Mouse (Mus musculus): ENCODE data around the gene Rin1.
A peak's percentile ranks its signal among the peaks of the same experiment; 100 is the strongest.
"Not testable (repeated sequence)": the region's sequence is repeated elsewhere in the genome, so short reads cannot be mapped to it uniquely, and the experiment has no call there.

Gene Rin1

GRCm38 (mm10) chr19:5068570-5069234, 18.4 kb downstream of the Rin1 start:
- no peak for DNase-seq (ENCODE audit: low spot score in 2 of 2)

GRCm38 (mm10) chr19:5069486-5069885, 19.2 kb downstream of the Rin1 start:
- DNase-seq (ENCODE audit: low spot score in 2 of 2) = no peak

- no peak for DNase-seq (ENCODE audit: low spot score in 2 of 2)
Measured at GRCm38 (mm10) chr19:5069978-5070377, 19.7 kb downstream of the Rin1 start.

GRCm38 (mm10) chr19:5071077-5071476, 20.8 kb downstream of the Rin1 start:
- no peak for DNase-seq (ENCODE audit: low spot score in 2 of 2)

GRCm38 (mm10) chr19:5071545-5072369, 21.5 kb downstream of the Rin1 start:
- no peak for DNase-seq (ENCODE audit: low spot score in 2 of 2)

- DNase-seq (ENCODE audit: low spot score in 2 of 2) = no peak
Measured at GRCm38 (mm10) chr19:5072389-5073019, 22.2 kb downstream of the Rin1 start.

- DNase-seq (ENCODE audit: low spot score in 2 of 2) = no peak
Measured at GRCm38 (mm10) chr19:5073028-5073427, 22.7 kb downstream of the Rin1 start.

GRCm38 (mm10) chr19:5073518-5073917, 23.2 kb downstream of the Rin1 start:
- DNase-seq (ENCODE audit: low spot score in 2 of 2) = no peak

- no peak for DNase-seq (ENCODE audit: low spot score in 2 of 2)
Measured at GRCm38 (mm10) chr19:5079279-5079678, 29.0 kb downstream of the Rin1 start.

- DNase-seq (ENCODE audit: low spot score in 2 of 2) = no peak
Measured at GRCm38 (mm10) chr19:5082005-5082404, 31.7 kb downstream of the Rin1 start.

- no peak for DNase-seq (ENCODE audit: low spot score in 2 of 2)
Measured at GRCm38 (mm10) chr19:5082596-5082995, 32.3 kb downstream of the Rin1 start.

- DNase-seq (ENCODE audit: low spot score in 2 of 2) = no peak
Measured at GRCm38 (mm10) chr19:5083961-5084833, 33.9 kb downstream of the Rin1 start.

GRCm38 (mm10) chr19:5084834-5085144, 34.5 kb downstream of the Rin1 start:
- DNase-seq (ENCODE audit: low spot score in 2 of 2) = no peak

- DNase-seq (ENCODE audit: low spot score in 2 of 2) = no peak
Measured at GRCm38 (mm10) chr19:5085145-5085863, 35.0 kb downstream of the Rin1 start, which contains the start of gene Tmem151a. TSS of gene Tmem151a (minus strand) at chr19:5085531.

GRCm38 (mm10) chr19:5086533-5086932, 36.3 kb downstream of the Rin1 start:
- DNase-seq (ENCODE audit: low spot score in 2 of 2) = not testable (repeated sequence)

- peak; percentile 92 to 96 for DNase-seq (ENCODE audit: low spot score in 2 of 2)
Measured at GRCm38 (mm10) chr19:5087884-5088728, 37.8 kb downstream of the Rin1 start, which contains the start of gene Yif1a. TSS of gene Yif1a (plus strand) at chr19:5088538.

- no peak for DNase-seq (ENCODE audit: low spot score in 2 of 2)
Measured at GRCm38 (mm10) chr19:5089324-5089723, 39.0 kb downstream of the Rin1 start.

GRCm38 (mm10) chr19:5092083-5092482, 41.8 kb downstream of the Rin1 start:
- no peak for DNase-seq (ENCODE audit: low spot score in 2 of 2)

- no peak for DNase-seq (ENCODE audit: low spot score in 2 of 2)
Measured at GRCm38 (mm10) chr19:5093481-5094242, 43.4 kb downstream of the Rin1 start.
